Mouse (Mus musculus) testis, adult 2 months (tissue): ENCODE results near the gene Mcm3.

Experiments used
- CTCF ChIP-seq: fragments of 200-500 bp; IDR thresholded peaks from 2 replicates; pipeline ENCODE4 v1.5.1; 2012; ENCODE audit warnings: low read depth, mild to moderate bottlenecking, inconsistent platforms, low read length, moderate library complexity; ENCODE audit not compliant: control insufficient read depth, insufficient read depth, insufficient replicate concordance
- POLR2A ChIP-seq: fragments of 200-500 bp; IDR thresholded peaks from 2 replicates; pipeline ENCODE4 v1.6.1; 2012; ENCODE audit warnings: low read depth, mild to moderate bottlenecking, inconsistent platforms, low read length, moderate library complexity; ENCODE audit not compliant: control insufficient read depth

GRCm38 (mm10) chr1:20856924-20857902, 37.1 kb upstream of the Mcm3 start:
- TF ChIP-seq CTCF (no peak), POLR2A (no peak)
